Mouse (Mus musculus): ENCODE measurements around the gene Adgrg3.

The Adgrg3 gene

DNA sequence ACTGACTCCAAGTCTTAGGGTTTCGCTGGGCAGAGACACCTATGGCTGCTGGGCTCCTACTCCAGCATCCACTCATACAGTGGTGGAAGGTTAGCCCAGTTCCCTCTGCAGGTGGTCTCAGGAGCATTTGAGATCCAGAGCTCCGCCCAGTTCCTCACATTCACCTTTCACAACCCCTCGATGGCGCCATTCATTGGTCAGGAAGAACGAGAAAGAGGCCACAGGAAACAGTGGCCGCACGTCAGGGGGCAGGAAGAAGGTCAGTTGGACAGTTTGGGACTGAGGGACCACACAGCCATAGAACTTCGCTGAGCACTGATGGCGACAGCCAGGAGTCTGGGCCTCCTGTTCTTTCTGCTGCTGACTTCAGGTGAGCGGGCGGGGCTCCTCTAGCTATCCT, at the start of gene Adgrg3:
TSS of gene Adgrg3 (plus strand) at position 242 of the 400 bp plus-strand sequence.
- DNase-seq: no peak

DNA sequence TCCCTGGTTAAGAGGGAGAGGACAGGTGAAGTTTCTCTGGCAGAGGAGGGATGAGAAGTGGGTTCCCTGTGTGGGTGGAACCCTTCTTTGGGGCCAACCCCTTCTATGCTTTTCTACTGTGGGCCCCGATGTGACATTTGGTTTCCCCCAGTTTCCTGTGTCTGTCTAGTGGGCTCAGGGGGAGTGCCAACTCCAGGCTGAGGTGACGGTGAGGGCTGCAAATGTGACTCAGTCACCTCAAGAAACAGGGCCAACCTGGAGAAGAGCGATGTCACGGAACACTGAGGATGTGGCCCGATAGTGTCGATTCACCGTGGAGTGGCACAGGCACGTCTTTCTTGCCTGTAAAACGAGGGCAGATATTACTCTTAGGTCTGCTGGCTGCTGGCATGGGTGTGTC, 44.2 kb upstream of the Adgrg3 start:
- DNase-seq: no peak

DNA sequence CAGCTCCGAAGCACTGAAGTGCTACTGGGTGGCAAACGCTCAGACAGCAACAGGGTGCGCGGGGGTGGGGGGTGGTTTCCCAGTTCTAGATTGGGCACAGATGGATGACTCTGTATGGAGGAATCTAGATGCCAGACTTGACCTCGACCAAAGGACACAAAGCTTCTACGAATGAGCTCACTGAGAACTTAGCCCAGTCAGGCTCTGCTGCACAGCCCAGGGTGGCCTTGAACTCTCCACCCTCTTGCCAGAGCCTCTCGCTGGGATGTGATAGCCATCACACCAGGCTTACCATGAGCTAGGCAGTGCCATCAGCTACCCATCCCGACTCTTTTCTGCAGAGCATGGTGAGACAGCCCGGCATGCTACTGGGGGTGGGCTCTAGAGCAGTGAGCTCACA, 43.7 kb upstream of the Adgrg3 start:
- no peak for DNase-seq

DNA sequence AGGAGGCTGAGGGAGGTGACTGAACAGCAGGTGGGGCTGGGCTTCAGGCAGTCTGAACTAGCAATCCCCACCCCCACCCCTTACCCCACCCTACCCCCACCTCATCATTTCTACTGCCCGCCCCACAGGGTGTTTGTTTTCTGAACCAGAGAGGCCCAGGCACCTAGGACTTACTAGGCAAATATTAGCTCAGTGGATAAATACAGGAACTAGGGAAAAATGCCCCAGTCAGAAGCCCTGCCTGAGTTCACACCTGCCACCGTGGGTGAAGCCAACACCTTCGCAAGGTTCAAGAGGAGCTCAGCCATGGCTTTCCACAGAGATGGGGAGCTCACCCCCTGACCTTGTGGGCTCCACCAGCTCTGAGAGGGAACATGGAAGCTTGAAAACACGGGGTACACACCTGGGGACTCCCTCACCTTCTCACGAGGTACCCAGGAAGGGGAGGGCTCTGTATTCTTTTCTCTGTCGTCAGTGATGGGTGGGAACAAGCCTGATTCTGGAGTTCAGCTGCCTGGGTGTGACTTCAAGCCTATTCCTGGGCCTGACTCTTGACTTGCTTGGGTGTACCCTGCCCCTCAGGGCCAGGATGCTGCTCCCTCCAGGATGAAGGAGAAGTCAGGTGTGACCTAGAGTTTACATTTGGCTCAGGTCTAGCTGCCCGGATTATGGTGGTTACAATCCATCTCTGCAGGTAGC, 42.9 kb upstream of the Adgrg3 start, which contains the start of gene Adgrg1:
TSS of gene Adgrg1 (plus strand) at position 285 of the 699 bp plus-strand sequence.
- DNase-seq: no peak

DNA sequence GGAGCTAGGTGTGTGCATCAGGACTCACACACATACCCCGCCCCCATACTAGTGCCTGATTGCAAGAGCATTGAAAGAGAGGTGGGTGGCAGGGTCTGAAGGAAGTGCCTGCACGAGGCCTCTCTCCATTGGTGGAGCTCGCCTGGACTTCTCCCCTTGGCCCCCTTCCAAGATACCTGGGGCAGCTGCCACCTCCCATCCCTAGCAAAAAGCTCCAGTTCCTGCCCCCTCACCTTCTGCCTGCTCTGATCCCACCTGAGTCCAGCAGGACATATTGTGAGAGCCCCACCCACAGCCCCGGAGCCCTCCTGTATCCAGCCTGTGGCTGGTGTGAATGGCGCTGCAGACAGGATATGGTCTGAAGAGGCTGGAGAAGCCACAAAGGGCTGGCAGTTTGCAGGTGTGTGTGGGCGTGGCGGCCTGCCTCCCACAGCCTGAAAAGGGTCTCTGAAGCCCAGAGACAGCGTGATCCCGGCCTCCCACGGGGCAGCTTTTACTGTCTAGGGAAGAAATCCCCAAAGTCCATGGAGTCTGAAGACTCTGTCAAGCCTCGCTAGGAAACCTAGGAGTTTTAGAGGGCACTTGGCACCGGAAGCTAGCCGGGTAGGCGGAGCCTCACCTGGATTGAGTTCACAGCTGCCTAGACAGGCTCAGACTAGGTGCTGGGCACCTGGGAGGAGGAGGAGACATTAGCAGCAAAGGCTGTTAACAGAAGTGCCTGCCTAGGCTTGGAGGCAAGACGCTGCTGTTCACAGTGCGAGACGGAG, 40.7 kb upstream of the Adgrg3 start:
- no peak for DNase-seq

DNA sequence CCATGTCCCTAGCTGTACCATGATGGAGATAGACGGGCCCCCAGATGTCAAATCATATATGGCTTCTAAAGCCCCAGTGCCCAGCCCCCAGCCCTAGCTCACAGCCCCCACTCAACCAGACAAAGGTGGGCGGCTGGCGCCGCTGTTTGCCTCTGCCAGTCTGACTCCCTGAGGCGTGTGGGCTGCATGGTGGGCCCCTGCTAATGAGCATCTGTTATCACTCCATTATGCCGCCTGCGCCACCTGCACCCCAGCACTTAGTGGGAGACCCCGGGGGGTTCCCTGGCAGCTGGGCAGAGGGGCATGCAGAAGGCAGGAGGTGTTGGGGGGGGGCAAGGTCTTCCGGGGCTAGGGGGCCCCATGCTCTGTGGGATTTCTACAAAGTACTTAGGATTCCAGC, 39.4 kb upstream of the Adgrg3 start:
- no peak for DNase-seq

DNA sequence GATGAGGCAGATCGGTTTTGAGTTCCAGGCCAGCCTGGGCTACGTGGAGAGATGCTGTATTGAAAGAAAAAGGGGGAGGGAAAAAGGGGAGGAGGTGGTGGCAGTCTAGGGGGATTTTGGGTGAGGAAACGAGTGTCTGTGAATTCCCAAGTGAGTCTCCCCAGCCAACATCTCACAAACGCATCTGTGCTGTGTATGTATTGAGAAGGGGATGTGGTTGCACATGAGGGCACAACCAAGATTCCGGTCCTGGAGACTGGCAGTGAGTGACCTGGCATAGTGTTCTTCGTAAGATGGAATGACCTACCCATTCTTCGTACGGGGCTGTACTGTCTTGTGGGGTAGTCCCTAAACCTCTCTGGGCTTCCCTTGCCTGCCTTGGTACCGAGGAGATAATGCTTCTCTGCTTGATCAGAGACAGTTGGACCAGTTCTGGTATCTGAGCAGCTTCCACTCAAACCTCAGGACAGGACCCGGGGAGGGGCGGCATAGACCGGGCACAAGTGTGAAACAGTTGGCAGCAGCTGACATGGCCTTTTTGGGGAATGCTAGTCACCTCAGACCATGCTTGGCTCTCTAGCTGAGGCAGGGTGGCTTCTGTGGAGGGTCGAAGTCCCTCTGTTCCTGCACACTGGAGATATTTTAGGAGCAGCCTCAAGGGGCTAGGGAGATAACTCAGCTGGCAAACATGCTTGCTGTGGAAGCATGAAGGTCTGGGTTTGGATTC, 38.7 kb upstream of the Adgrg3 start:
- DNase-seq: no peak

DNA sequence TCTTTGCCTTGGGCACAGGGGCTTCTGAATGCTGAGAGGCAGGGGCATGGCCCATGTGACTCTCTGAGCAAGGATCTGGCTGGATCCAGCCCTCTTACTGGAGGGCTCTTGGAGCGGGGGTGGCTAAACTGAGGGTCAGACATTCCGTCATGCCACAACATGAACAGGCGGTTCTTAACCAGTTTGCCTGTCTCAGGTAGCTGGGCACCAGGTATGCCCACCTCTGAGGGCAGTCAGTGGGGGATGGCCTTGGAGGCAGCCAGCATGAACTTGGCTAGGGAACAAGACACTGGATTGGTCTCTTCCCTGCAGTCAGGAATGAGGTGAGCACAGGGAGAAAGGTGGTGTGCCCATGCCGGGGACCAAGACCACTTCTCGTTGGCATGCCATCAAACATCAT, 37.3 kb upstream of the Adgrg3 start:
- DNase-seq: no peak

DNA sequence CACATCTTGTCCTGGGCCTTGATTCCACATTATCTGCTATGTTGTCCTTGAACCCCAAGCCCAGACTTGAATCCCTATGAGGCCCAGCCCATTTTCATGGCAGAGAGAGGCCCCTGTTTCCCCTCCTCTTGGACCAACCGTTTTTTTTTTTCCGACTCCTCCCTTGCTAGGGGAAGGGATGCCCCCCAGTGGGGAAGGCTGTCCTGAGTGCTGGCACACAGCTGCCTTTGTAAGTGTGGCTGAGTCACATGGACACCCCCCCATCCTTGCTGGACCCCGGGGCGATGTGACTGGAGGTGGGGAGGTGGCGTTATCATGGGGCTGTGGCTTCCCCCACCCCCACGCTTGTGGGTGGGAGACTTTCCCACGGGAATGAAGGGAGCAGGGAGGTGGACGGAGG, 36.5 kb upstream of the Adgrg3 start:
- no peak for DNase-seq

DNA sequence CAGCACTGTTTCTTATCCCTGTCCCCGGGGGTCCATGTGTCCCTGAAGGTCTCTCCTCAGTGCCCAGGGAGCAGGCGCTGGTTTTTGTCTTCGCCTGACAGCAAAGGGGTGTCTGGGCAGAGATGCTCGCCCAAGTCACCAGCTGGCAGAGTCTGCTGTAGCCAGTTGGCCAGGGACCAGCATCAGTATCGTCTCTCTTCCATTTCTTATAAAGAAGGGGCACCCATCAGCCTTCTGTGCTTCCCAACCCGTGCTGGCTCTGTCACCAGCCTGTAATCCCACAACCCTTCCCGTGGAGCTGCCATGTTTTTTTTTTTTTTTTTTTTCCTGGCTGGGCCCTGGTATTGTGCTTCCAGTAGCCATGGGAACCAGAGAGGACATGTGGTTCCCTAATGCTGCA, 35.6 kb upstream of the Adgrg3 start:
- DNase-seq: no peak

DNA sequence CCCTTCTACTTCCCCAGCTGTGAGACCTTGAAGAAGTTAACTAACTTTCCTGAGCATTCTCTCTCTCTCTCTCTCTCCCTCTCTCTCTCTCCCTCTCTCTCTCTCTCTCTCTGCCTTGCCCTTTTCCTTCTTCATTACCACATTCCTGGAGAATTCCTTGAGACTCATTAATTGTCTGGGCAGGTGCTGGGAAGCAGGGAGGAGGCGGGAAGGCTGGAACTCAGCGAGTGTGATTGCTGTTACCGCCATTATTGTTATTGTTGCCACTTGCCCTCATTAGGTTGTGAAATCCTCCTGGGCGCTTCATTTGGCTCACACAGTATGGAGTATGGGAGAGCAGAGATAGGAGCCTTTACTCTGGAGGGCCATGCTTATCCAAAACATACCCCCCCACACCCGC, 34.3 kb upstream of the Adgrg3 start:
- no peak for DNase-seq

DNA sequence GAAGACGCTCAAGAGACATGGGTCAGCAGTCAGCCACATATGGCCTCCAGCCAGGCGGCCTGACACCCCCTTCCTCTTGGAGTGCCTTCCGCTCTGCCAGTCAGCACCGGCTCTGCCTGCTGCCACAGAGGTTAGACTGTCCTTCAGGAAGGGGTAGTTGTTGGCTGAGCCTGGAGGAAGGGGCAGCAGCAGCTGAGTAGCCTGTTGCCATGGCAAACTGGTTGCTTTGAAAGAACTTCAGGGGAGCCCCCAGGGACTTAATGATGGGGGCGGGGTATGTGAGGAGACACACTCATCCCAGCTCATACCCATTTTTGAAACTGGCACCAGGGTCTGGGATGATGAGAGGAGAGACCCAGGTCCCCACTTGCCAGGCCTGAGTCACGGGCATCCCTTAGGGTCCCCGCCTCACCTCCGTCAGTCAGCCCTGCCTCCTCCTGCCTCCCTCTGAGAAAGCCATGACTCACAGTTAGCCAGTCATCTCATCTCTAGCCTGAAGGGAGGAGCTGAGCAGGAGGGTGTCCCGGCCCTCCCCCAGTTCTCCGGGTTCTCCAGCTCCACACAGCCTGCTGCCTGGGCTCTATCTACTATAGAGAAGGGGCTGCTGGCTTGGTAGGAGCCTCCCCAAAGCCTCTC, 33.5 kb upstream of the Adgrg3 start:
- DNase-seq: no peak

DNA sequence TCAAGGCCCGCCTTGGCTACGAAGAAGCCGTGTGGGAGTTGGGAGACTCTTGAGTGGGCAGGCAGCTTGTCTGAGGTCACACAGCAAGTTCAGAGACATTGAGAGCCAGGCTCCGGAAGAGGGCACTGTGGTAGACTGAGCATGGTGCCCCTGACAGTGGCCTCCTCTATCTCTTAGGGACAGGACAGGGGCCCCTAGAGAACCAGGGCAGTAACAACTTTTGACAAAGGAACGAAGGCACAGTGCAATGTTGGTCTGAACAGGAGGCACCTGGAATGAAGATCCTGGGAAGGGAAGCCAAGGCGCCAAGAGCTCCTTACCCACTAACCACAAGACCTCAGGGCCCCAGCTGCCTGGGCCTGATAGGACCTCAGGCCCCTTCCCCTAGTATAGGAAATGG, 32.5 kb upstream of the Adgrg3 start:
- no peak for DNase-seq

DNA sequence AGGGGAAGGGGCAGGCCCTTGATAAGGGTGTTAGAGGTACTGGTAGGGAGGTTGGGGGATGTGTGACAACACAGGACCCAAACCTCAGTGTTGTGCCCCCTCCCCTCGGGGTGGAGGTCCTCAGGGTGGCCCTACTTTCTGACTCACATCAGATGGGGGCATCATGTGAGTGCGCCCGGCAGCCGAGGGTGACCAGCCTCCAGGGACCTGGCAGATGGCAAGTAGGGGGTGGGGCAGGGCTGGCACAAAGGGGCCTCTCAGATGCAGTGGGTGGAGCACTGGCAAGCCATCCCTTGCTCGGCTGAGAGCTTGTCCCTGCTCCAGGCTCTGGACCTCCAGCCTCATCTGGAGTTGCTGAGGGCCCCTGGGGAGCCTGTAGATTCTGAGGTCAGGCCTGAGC, 30.8 kb upstream of the Adgrg3 start:
- no peak for DNase-seq

DNA sequence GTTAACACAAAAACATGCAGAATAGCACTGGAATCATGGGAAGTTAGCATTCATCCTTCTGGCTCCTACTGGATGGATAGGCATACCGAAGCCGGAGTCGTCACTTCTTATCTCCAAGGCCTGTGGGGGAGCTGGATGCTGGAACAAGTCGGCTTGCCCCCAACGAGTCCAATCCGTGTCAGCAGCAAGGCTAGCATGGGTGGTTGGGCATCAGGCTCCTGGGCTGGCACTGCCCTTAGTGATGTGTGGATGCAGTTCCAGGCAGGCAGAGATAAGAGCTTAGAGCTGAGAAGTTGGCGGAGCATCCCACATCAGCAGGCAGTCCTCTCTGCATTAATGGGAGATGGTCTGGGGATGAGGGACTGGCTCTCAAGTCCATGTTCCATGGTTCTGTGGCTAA, 29.9 kb upstream of the Adgrg3 start:
- no peak for DNase-seq

DNA sequence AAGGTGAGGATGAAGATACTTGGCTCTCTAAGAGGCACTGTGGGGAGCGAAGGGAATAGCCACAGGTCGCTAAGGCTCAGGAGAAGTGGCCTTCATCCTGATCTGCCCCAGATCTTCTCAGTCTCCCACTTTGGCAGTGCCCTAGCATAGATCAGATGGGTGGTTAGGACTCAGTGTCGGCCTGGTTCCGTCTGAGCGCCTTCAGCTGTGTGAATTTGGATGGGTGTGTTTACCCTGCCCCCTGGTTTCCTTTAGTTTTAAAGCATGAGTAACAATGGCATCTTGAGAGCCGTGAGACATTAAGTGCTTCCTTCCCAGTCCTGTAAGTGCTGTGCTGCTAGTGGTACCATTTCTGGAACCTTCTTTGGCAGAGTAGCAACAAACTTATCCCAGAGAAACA, 28.9 kb upstream of the Adgrg3 start:
- DNase-seq: no peak

DNA sequence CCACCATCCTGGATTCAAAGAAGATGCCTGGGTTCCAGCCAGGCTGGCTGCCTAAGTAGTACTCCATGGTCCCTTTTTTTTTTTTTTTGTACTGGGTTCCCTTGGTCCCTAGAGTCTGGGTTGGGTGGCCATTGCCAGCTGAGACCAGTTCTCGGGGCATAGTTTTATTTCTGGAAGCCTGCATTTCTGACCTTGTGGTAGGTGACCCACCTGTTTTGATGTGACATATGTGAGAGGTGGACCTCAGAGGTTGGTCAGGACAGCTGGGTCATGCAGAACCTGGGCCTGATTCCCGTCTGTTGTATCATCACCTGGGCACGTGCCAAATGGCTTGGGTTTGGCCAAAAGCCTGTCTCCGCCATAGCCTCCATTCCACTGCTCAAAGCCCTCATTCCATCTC, 27.8 kb upstream of the Adgrg3 start:
- DNase-seq: no peak

DNA sequence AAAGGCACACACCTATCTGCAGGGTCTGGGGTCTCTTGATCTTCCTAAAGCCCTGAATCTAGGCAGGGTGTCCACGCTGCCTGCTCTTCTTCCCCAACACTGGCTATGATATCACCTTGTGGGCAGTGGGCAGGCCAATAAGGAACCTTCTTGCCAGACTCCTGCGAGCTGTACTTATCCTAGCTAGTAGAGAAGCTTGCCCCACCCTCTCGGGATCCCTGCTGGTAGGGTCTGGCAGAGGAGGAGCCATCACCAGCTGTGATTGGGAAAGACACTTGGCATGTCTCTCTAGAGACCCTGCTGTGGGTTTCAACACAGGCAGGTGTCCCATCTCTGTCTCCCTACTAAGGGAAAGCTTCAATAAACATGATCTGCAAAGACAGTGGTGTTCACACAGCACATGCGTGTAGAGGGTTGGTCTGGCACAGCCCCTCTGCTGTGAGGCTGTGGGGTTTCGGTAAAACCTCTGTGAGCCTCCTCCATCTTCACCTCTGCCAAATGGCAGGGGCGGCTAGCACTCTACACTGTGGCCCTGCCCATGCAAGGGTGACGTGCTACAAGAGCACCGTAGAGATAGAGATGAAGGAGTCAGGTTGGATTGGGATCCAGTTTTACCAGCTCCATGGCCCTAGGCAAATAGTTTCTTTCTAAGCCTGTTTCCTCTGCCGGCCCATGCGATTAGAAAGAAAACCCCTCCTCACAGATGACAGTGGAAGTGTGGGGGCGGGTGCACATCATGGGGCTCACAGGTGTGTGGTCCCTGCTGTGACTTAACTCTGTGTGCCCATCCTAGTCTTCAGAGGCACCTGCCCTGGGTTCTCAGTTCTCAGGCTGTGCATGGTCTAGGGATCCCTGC, 26.7 kb upstream of the Adgrg3 start:
- no peak for DNase-seq

DNA sequence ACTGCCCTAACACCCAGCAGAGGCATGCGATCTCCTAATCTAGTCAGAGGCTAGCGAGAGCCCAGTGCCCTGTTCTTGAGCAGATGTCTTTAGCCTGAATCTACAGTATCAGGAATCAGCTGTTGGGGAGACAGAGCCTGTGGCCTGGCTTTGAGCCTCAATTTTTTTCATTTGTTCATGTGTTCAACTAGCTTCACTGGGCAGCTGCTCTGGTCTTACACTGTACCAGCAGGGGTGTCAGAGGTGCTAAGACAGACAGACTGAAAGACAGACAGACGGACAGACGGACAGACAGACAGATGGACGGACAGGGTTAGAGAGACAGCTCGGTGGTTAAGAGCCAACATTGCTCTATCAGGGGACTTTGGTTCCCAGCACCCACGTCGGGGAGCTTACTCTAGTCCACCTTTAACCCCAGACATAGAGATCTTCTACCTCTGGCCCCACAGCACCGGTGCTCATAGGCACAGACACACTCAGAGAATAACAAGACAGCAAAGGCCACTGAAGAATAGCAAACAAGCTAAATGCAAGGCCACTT, 26.0 kb upstream of the Adgrg3 start:
- no peak for DNase-seq

DNA sequence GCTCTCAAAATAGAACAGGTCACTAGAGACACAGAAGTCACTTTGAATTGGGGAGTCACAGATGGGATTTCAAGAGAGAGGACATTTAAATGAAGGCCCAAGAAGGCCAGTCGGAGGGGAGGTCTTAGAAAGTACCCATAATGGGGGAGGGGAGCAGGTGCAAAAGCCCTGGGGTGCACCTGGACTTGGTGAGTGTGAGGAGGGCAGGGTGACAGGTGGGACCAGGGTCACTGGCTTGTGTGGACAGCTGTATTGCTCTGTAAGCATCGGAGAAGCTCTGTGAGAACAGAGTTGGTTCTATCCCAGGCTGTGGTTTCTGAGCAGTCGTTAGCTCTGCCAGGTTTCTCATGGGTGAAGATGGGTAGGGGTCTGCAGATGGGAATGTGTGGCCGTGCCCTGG, 25.5 kb upstream of the Adgrg3 start:
- DNase-seq: no peak

DNA sequence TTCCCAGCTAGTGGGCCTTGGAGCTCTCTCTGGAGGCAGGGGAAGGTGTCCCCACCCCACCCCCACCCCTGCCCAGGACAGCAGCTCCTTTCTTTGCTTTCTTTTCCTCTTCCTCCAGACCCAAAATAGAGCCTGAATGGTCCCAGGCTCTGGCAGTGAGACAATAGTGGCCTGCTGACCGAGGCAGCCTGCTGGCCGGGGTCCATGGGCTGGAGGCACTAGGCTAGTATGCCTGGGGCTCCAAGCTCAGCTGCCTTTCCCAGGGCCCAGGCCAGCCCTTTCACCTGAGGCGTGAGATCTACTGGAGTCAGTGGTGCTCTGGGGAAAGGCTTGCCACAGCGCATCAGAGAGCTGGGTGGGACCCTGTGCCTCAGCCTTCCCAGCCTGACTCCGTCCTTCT, 25.0 kb upstream of the Adgrg3 start:
- no peak for DNase-seq

All from spleen, adult 18-20 months (tissue).